Comparison of ENCODE assay signal across 20 mouse cellular contexts in the genomic region with DNA sequence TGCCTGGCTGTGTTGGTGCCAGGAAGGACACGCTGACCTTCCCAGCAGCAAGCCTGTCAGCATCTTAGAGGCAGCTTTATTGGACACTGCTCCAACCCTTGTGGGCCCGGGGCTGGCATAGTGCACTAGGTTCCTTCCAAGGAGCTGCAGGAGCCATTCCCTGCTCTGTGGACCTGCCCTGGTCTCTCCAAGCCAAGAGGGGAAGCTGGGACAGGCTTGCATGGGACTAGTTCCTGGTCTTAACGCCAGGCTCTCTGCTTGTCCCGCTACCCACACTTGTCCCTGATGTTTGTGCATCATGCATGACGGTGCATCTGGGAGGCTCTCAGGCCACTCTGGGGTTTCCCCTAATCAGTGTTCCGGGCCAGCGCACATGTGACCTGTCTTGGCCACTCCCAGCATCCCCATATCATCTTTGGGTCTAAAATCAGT. TPM values are rescaled to one million over a fixed set of nuclear protein-coding genes. Genes with fewer than 3 reads are reported as not detected.
DNase-seq lines count a peak whose midpoint lies in the region; ATAC-seq and TF ChIP-seq lines count a peak whose summit lies in the region.
"Had no signal": no experiment of that assay in that cellular context is flagged by ENCODE, and none has a peak within 500 bp of the region (broad histone marks: within the 10 kb centered on the region; RNA-seq: fewer than 3 reads in every experiment).

No protein-coding gene starts in this region.

- no peak overlapping the region for H3K4me2 ChIP-seq in kidney, postnatal 0 days (ENCODE audit: low read length)
- H3K4me2 ChIP-seq in neural tube, embryonic 14.5 days (ENCODE audit: low read depth, low read length) = no peak overlapping the region
- H3K4me2 ChIP-seq: forebrain, embryonic 13.5 days had no signal

- no peaks in the 10 kb centered on the region for H3K27me3 ChIP-seq in kidney, postnatal 0 days (ENCODE audit: insufficient read depth, low read length)
- no peaks in the 10 kb centered on the region for H3K27me3 ChIP-seq in neural tube, embryonic 14.5 days (ENCODE audit: control insufficient read depth, insufficient read depth, low read length)
- H3K27me3 ChIP-seq: forebrain, embryonic 13.5 days had no signal

- no peaks in the 10 kb centered on the region for H3K36me3 ChIP-seq in kidney, postnatal 0 days (ENCODE audit: insufficient read depth, low read length)
- no peaks in the 10 kb centered on the region for H3K36me3 ChIP-seq in neural tube, embryonic 14.5 days (ENCODE audit: control insufficient read depth, insufficient read depth, low read length)
- H3K36me3 ChIP-seq: embryonic facial prominence, embryonic 10.5 days had no signal

- no peaks in the 10 kb centered on the region for H3K9me3 ChIP-seq in kidney, postnatal 0 days (replicated peaks; ENCODE audit: low read length)
- no peaks in the 10 kb centered on the region for H3K9me3 ChIP-seq in neural tube, embryonic 14.5 days (ENCODE audit: control insufficient read depth, low read length)
- H3K9me3 ChIP-seq: embryonic facial prominence, embryonic 10.5 days; forebrain, embryonic 13.5 days had no signal

- 51% methylated on average over 7 of the region's 7 CpGs for WGBS in kidney, postnatal 0 days
- 64% methylated on average over 7 of the region's 7 CpGs for WGBS in neural tube, embryonic 14.5 days

- no peak overlapping the region for H3K9ac ChIP-seq in kidney, postnatal 0 days (ENCODE audit: low read depth, low read length)
- no peak overlapping the region for H3K9ac ChIP-seq in neural tube, embryonic 14.5 days (replicated peaks; ENCODE audit: low read depth, low read length)
- H3K9ac ChIP-seq: forebrain, embryonic 13.5 days had no signal

- DNase-seq in cerebellum, adult 9-11 months = peak; percentile 81
- no peak for DNase-seq in cerebellum, adult 8-10 months
- no peak for DNase-seq in kidney, postnatal 0 days (ENCODE audit: low spot score)
- DNase-seq in kidney, adult 9 months = no peak
- peak; percentile 33 for DNase-seq in MN1 (ENCODE audit: low spot score)
- no peak for DNase-seq in layer of hippocampus, adult 18-20 months (ENCODE audit: low spot score in 2 of 2)
- DNase-seq in thymus, postnatal 0 days (ENCODE audit: low spot score) = no peak
- DNase-seq: B cell, adult 2 months; gastrocnemius, postnatal 25 days; kidney, postnatal 10 days; lung, adult 18-20 months; lung, postnatal 36 days; retina, postnatal 1 day; right cerebral cortex, postnatal 4 days had no signal

- H3K4me1 ChIP-seq in kidney, postnatal 0 days (replicated peaks; ENCODE audit: insufficient read depth, low read length) = 0 out of 2 replicates have a peak, but pooled peaks cover 2% of the 10 kb centered on the region
- peaks cover 42% of the 10 kb centered on the region for H3K4me1 ChIP-seq in neural tube, embryonic 14.5 days (ENCODE audit: control insufficient read depth, insufficient read depth, low read length)

- no peak overlapping the region for H3K4me3 ChIP-seq in kidney, postnatal 0 days (replicated peaks; ENCODE audit: low read depth, low read length)
- H3K4me3 ChIP-seq in neural tube, embryonic 14.5 days (ENCODE audit: low read depth, low read length) = no peak overlapping the region
- H3K4me3 ChIP-seq: embryonic facial prominence, embryonic 10.5 days; forebrain, embryonic 13.5 days had no signal

- no peak for TF ChIP-seq CTCF in kidney, postnatal 0 days (IDR thresholded peaks at IDR 0.05; ENCODE audit: low read depth)

- ATAC-seq in kidney, postnatal 0 days (replicated peaks; ENCODE audit: low FRiP score, low read depth) = peak; percentile 49; the same call in 1 of the 2 replicates
- no peak for ATAC-seq in neural tube, embryonic 14.5 days (ENCODE audit: low read depth)
- ATAC-seq: forebrain, embryonic 13.5 days had no signal

- H3K27ac ChIP-seq in kidney, postnatal 0 days = no peak overlapping the region
- H3K27ac ChIP-seq in neural tube, embryonic 14.5 days (ENCODE audit: low read depth, low read length) = peak overlapping the region; percentile 71
- H3K27ac ChIP-seq: embryonic facial prominence, embryonic 10.5 days had no signal

RNA-seq across cellular contexts. Expression of a gene that starts 18.6 kb away (rescaled TPM):
- polyA plus RNA-seq in kidney, postnatal 0 days (2015; fragmentation: Nextera tagmentation; extraction: Ambion mirVana) = 0.04 and 0.11 TPM in 2 replicates
- polyA plus RNA-seq in neural tube, embryonic 14.5 days (2014; fragmentation: Nextera tagmentation; extraction: Ambion mirVana) = 64.1 and 67.0 TPM in 2 replicates
- total RNA-seq in layer of hippocampus, adult 18-20 months (2021) = 100 to 1,000 TPM; 383 to 399 TPM
- polyA plus RNA-seq in thymus, postnatal 0 days (2015; fragmentation: Nextera tagmentation; extraction: Ambion mirVana) = 0.04 TPM in 1 of 2 replicates, not detected in the other
- total RNA-seq: monocyte, adult 5-6 weeks had no signal
- polyA plus RNA-seq: heart, postnatal 0 days; liver, adult 2 months had no signal

RNA-seq across cellular contexts. Expression of a gene that starts 56.4 kb away (rescaled TPM):
- 16.5 and 17.6 TPM in 2 replicates for polyA plus RNA-seq in kidney, postnatal 0 days (2015; fragmentation: Nextera tagmentation; extraction: Ambion mirVana)
- 12.2 and 14.0 TPM in 2 replicates for polyA plus RNA-seq in neural tube, embryonic 14.5 days (2014; fragmentation: Nextera tagmentation; extraction: Ambion mirVana)
- 10 to 100 TPM; 28.9 to 31.0 TPM for total RNA-seq in layer of hippocampus, adult 18-20 months (2021)
- polyA plus RNA-seq in thymus, postnatal 0 days (2015; fragmentation: Nextera tagmentation; extraction: Ambion mirVana) = 15.4 and 15.6 TPM in 2 replicates

Comparison
In these comparisons a context has a peak if more than half of its experiments do, and no peak if none do; other contexts are left out.
1. DNase-seq: peak in cerebellum, adult 9-11 months (single experiment) and MN1 (single experiment); none in cerebellum, adult 8-10 months (single experiment), kidney, postnatal 0 days (single experiment), kidney, adult 9 months (single experiment), layer of hippocampus, adult 18-20 months (0 of 2) and thymus, postnatal 0 days (single experiment).
2. RNA of a gene that starts 18.6 kb away (polyA plus RNA-seq): 64.1 to 67.0 TPM in neural tube, embryonic 14.5 days; 0.04 to 0.11 TPM in kidney, postnatal 0 days and 0.04 TPM in thymus, postnatal 0 days; every median in the first group is over 10 times any median in the second.